Mouse (Mus musculus) heart, adult 9 months (tissue): ENCODE results near the gene F10.
"Not testable (repeated sequence)": the region's sequence is repeated elsewhere in the genome, so short reads cannot be mapped to it uniquely, and the experiment has no call there.

Experiments
- DNase-seq, 2 experiments: peaks; one replicate each; pipeline ENCODE4 v3.0.0; 2022; ENCODE audit warnings: low spot score in 2 of 2

The F10 gene

GRCm38 (mm10) chr8:13060441-13061150 is 23.5 kb downstream of the F10 start, which contains the start of gene Proz:
Gene Proz (plus strand): TSS chr8:13060914.
- DNase-seq = no peak

GRCm38 (mm10) chr8:13063112-13063511 is 26.0 kb downstream of the F10 start:
- no peak for DNase-seq

DNA sequence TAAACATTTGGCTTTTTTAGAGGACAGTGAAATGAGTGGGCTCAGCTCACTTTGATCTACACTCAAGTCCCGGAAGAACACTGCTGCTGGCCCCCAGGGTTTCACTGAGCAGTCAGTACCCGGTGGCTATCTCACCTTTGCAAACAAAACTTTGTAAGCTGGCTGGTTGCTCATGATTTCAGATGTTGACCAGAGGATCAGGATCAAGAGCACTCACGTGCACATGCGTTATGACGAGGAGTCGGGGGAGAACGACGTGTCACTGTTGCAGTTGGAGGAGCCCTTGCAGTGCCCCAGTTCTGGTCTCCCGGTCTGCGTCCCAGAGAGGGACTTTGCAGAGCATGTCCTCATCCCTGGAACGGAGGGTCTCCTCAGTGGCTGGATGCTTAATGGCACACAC is 36.1 kb downstream of the F10 start:
- DNase-seq = no peak

GRCm38 (mm10) chr8:13075044-13075443 is 37.9 kb downstream of the F10 start:
- no peak for DNase-seq

GRCm38 (mm10) chr8:13075579-13075978 is 38.5 kb downstream of the F10 start:
- not testable (repeated sequence) for DNase-seq

GRCm38 (mm10) chr8:13077542-13077941 is 40.4 kb downstream of the F10 start:
- DNase-seq = no peak

GRCm38 (mm10) chr8:13104691-13105086 is 67.6 kb downstream of the F10 start:
- DNase-seq = peak; percentile 71 to 86

GRCm38 (mm10) chr8:13105087-13105881 is 68.2 kb downstream of the F10 start, which contains the start of the genes Pcid2 and Cul4a:
Gene Pcid2 (minus strand): TSS chr8:13105459.
Gene Cul4a (plus strand): TSS chr8:13105621.
- DNase-seq = peak; percentile 96

GRCm38 (mm10) chr8:13105908-13106551 is 68.9 kb downstream of the F10 start:
- peak in 1 of 2 experiments; percentile 18 for DNase-seq
